Mouse (Mus musculus): ENCODE data around the gene Fgf2. TPM values are rescaled to one million over a fixed set of nuclear protein-coding genes. Genes with fewer than 3 reads are reported as not detected.

Fgf2 gene
- total and polyA plus RNA-seq, 3 experiments: 3.6 to 14.2 (median 9.0) TPM

- H3K36me3 ChIP-seq (ENCODE audit: control insufficient read depth, insufficient read depth, low read length): no peaks in the 10 kb centered on the region
- H3K4me1 ChIP-seq (ENCODE audit: control insufficient read depth, insufficient read depth, low read length): no peaks in the 10 kb centered on the region
- H3K4me3 ChIP-seq: no peak overlapping the region
- no peak for TF ChIP-seq EP300 (IDR thresholded peaks at IDR 0.05; ENCODE audit: insufficient read depth, low read depth, low read length)
- TF ChIP-seq POLR2A (IDR thresholded peaks at IDR 0.05; ENCODE audit: insufficient read depth, low read depth, low read length): no peak
- TF ChIP-seq CTCF (IDR thresholded peaks at IDR 0.05): no peak
- intact Hi-C loops (cut with DNase I): no loop called here
- no peak overlapping the region for H3K9ac ChIP-seq (ENCODE audit: low read depth, low read length)
- H3K27me3 ChIP-seq (ENCODE audit: control insufficient read depth, insufficient read depth, low read length): no peaks in the 10 kb centered on the region
- no peak overlapping the region for H3K27ac ChIP-seq
- DNase-seq: no peak
- 77% methylated on average over 2 of the region's 2 CpGs for WGBS
- no peaks in the 10 kb centered on the region for H3K79me2 ChIP-seq (replicated peaks; ENCODE audit: control insufficient read depth, insufficient read depth, low read length)
Measured at GRCm38 (mm10) chr3:37443409-37443808, 95.3 kb downstream of the Fgf2 start.

- intact Hi-C loops (cut with DNase I): no loop called here
- DNase-seq: no peak
- Histone ChIP-seq H3K27ac (no peak overlapping the region), H3K9ac (ENCODE audit: low read depth, low read length) (no peak overlapping the region), H3K4me3 (no peak overlapping the region), H3K27me3 (ENCODE audit: control insufficient read depth, insufficient read depth, low read length) (no peaks in the 10 kb centered on the region), H3K4me1 (ENCODE audit: control insufficient read depth, insufficient read depth, low read length) (no peaks in the 10 kb centered on the region; the same call in 1 of the 2 replicates), H3K36me3 (ENCODE audit: control insufficient read depth, insufficient read depth, low read length) (peaks cover 2% of the 10 kb centered on the region; the same call in 1 of the 2 replicates), H3K79me2 (replicated peaks; ENCODE audit: control insufficient read depth, insufficient read depth, low read length) (no peaks in the 10 kb centered on the region)
- 41% methylated on average over 1 of the region's 1 CpGs for WGBS
- TF ChIP-seq POLR2A (IDR thresholded peaks at IDR 0.05; ENCODE audit: insufficient read depth, low read depth, low read length) (no peak), CTCF (IDR thresholded peaks at IDR 0.05) (no peak), EP300 (IDR thresholded peaks at IDR 0.05; ENCODE audit: insufficient read depth, low read depth, low read length) (no peak)
Measured at GRCm38 (mm10) chr3:37455992-37456391, 107.8 kb downstream of the Fgf2 start.

Other genes starting within 250 kb of the Fgf2 start
- gene Il2, start 222.4 kb upstream of the Fgf2 start, total RNA-seq (2021): not detected
- gene Il2, start 222.4 kb upstream of the Fgf2 start, polyA plus RNA-seq (2012; rRNA removed): not detected in 2 replicates
- not detected for gene Il21, start 115.7 kb upstream of the Fgf2 start, total RNA-seq (2021)
- not detected in 2 replicates for gene Il21, start 115.7 kb upstream of the Fgf2 start, polyA plus RNA-seq (2012; rRNA removed)
- 1 to 10 TPM in 1 of 2 experiments, under 1 TPM in 1; 0.97 to 1.1 TPM for gene Bbs12, start 35.8 kb upstream of the Fgf2 start, total RNA-seq (2021)
- 0.49 and 1.1 TPM in 2 replicates for gene Bbs12, start 35.8 kb upstream of the Fgf2 start, polyA plus RNA-seq (2012; rRNA removed)
- under 1 TPM; 0.63 to 0.70 TPM for gene Cetn4, start 35.6 kb upstream of the Fgf2 start, total RNA-seq (2021)
- 0.57 and 0.79 TPM in 2 replicates for gene Cetn4, start 35.6 kb upstream of the Fgf2 start, polyA plus RNA-seq (2012; rRNA removed)
- 10 to 100 TPM; 12.4 to 13.9 TPM for gene Spata5, start 71.5 kb downstream of the Fgf2 start, total RNA-seq (2021)
- gene Spata5, start 71.5 kb downstream of the Fgf2 start, polyA plus RNA-seq (2012; rRNA removed): 2.1 and 4.6 TPM in 2 replicates
- gene Nudt6, start 71.9 kb downstream of the Fgf2 start, total RNA-seq (2021): 10 to 100 TPM; 26.6 to 32.1 TPM
- gene Nudt6, start 71.9 kb downstream of the Fgf2 start, polyA plus RNA-seq (2012; rRNA removed): 34.5 and 37.3 TPM in 2 replicates